Mouse (Mus musculus) intestine, embryonic 16.5 days (tissue): ENCODE results near the gene Fam89b. TPM values are rescaled to one million over a fixed set of nuclear protein-coding genes. Genes with fewer than 3 reads are reported as not detected.

ENCODE experiments used
- ATAC-seq: fragments of 200-750 bp; cut with Nextera tagmentation; 2 replicates; pipeline ENCODE4 v1.8.0; 2017; ENCODE audit warnings: moderate TSS enrichment, moderate library complexity
- H3K27ac ChIP-seq: fragments of 300-500 bp; sonication (generic); 2 replicates; pipeline ENCODE4 v1.5.1; 2014; ENCODE audit warnings: mild to moderate bottlenecking, low read length
- H3K27me3 ChIP-seq: fragments of 300-500 bp; sonication (generic); replicated peaks from 2 replicates; pipeline ENCODE4 v1.6.1; 2014; ENCODE audit warnings: low read length, control low read depth, mixed read lengths; ENCODE audit not compliant: control insufficient read depth, insufficient read depth
- H3K36me3 ChIP-seq: fragments of 300-500 bp; sonication (generic); 2 replicates; pipeline ENCODE4 v1.6.1; 2014; ENCODE audit warnings: low read length, control low read depth; ENCODE audit not compliant: control insufficient read depth, insufficient read depth
- H3K4me1 ChIP-seq: fragments of 300-500 bp; sonication (generic); 2 replicates; pipeline ENCODE4 v1.6.1; 2014; ENCODE audit warnings: low read length, control low read depth, mixed read lengths; ENCODE audit not compliant: control insufficient read depth, insufficient read depth
- H3K4me2 ChIP-seq: fragments of 300-500 bp; sonication (generic); 2 replicates; pipeline ENCODE4 v1.6.1; 2014; ENCODE audit warnings: low read depth, low read length, control low read depth
- H3K4me3 ChIP-seq: fragments of 300-500 bp; sonication (generic); 2 replicates; pipeline ENCODE4 v1.5.1; 2014; ENCODE audit warnings: mild to moderate bottlenecking, low read length
- H3K9ac ChIP-seq: fragments of 300-500 bp; sonication (generic); 2 replicates; pipeline ENCODE4 v1.6.1; 2014; ENCODE audit warnings: low read depth, low read length
- H3K9me3 ChIP-seq: fragments of 300-500 bp; sonication (generic); 2 replicates; pipeline ENCODE4 v1.6.1; 2016; ENCODE audit warnings: low read length, control low read depth; ENCODE audit not compliant: control insufficient read depth
- WGBS: fragments of 180-500 bp; shearing (Covaris S2); extraction: QIAGEN DNeasy Blood & Tissue Kit; methylation state at CpG from one replicate; pipeline ENCODE4 v1.1.7; 2014; 5-methylcytosine and 5-hydroxymethylcytosine counted together
- polyA plus RNA-seq: library from polyadenylated mRNA; unstranded; fragments of >200 nt; fragmentation: Nextera tagmentation; extraction: Ambion mirVana; gene quantifications from 2 replicates; pipeline ENCODE4 v1.2.1, GENCODE M21; 2015

The Fam89b gene
- polyA plus RNA-seq = 56.6 and 57.8 TPM in 2 replicates

GRCm38 (mm10) chr19:5729444-5729815, at the start of gene Fam89b:
Gene Fam89b (minus strand): TSS chr19:5729653.
- Histone ChIP-seq H3K4me1 (peaks cover 46% of the 10 kb centered on the region), H3K36me3 (no peaks in the 10 kb centered on the region; the same call in 1 of the 2 replicates), H3K9ac (peak within 1 kb of the TSS; percentile 95), H3K27me3 (no peaks in the 10 kb centered on the region), H3K4me2 (peak within 1 kb of the TSS; percentile 93), H3K9me3 (no peaks in the 10 kb centered on the region), H3K4me3 (peak within 1 kb of the TSS; percentile 91), H3K27ac (peak within 1 kb of the TSS; percentile 82)
- ATAC-seq = peak; percentile 65
- WGBS = under 1% methylated on average over 37 of the region's 37 CpGs

GRCm38 (mm10) chr19:5778312-5778711, 48.9 kb upstream of the Fam89b start:
- no peaks in the 10 kb centered on the region for H3K36me3 ChIP-seq
- no peak overlapping the region for H3K27ac ChIP-seq
- no peak overlapping the region for H3K4me2 ChIP-seq
- no peaks in the 10 kb centered on the region for H3K9me3 ChIP-seq
- H3K9ac ChIP-seq = 0 out of 2 replicates have a peak overlapping the region, but pooled peaks have one; percentile 6
- 67% methylated on average over 8 of the region's 8 CpGs for WGBS
- ATAC-seq = no peak
- H3K4me1 ChIP-seq = no peaks in the 10 kb centered on the region
- H3K4me3 ChIP-seq = no peak overlapping the region
- H3K27me3 ChIP-seq = no peaks in the 10 kb centered on the region

- no peak overlapping the region for H3K4me3 ChIP-seq
- no peak for ATAC-seq
- no peak overlapping the region for H3K27ac ChIP-seq
- no peaks in the 10 kb centered on the region for H3K9me3 ChIP-seq
- 79% methylated on average over 9 of the region's 9 CpGs for WGBS
- H3K9ac ChIP-seq = no peak overlapping the region
- no peak overlapping the region for H3K4me2 ChIP-seq
- no peaks in the 10 kb centered on the region for H3K27me3 ChIP-seq
- H3K36me3 ChIP-seq = no peaks in the 10 kb centered on the region
- H3K4me1 ChIP-seq = no peaks in the 10 kb centered on the region
These were observed 48.1 kb upstream of the Fam89b start for GRCm38 (mm10) chr19:5777387-5778032.

GRCm38 (mm10) chr19:5770925-5771860, 41.7 kb upstream of the Fam89b start, which contains the start of gene Scyl1:
Gene Scyl1 (minus strand): TSS chr19:5771419.
- Histone ChIP-seq H3K4me1 (peaks cover 11% of the 10 kb centered on the region), H3K4me3 (peak within 1 kb of the TSS; percentile 80), H3K27ac (peak within 1 kb of the TSS; percentile 91), H3K36me3 (peaks cover 6% of the 10 kb centered on the region; the same call in 1 of the 2 replicates), H3K9ac (peak within 1 kb of the TSS; percentile 92), H3K27me3 (no peaks in the 10 kb centered on the region), H3K4me2 (peak within 1 kb of the TSS; percentile 90), H3K9me3 (no peaks in the 10 kb centered on the region)
- peak; percentile 98 for ATAC-seq
- WGBS = under 1% methylated on average over 64 of the region's 64 CpGs

GRCm38 (mm10) chr19:5770311-5770710, 40.9 kb upstream of the Fam89b start:
- Histone ChIP-seq H3K9me3 (no peaks in the 10 kb centered on the region), H3K4me2 (peak overlapping the region; percentile 90), H3K27me3 (no peaks in the 10 kb centered on the region), H3K27ac (peak overlapping the region; percentile 91; the same call in 1 of the 2 replicates), H3K4me1 (peaks cover 11% of the 10 kb centered on the region), H3K9ac (peak overlapping the region; percentile 92), H3K4me3 (peak overlapping the region; percentile 80), H3K36me3 (peaks cover 12% of the 10 kb centered on the region; the same call in 1 of the 2 replicates)
- WGBS = 39% methylated on average over 9 of the region's 9 CpGs
- no peak; the same call in 1 of the 2 replicates for ATAC-seq

- H3K27ac ChIP-seq = no peak overlapping the region
- 89% methylated on average over 4 of the region's 4 CpGs for WGBS
- ATAC-seq = no peak
- peaks cover 11% of the 10 kb centered on the region for H3K4me1 ChIP-seq
- H3K4me3 ChIP-seq = no peak overlapping the region
- H3K36me3 ChIP-seq = peaks cover 31% of the 10 kb centered on the region
- H3K9ac ChIP-seq = no peak overlapping the region
- H3K4me2 ChIP-seq = no peak overlapping the region
- no peaks in the 10 kb centered on the region for H3K27me3 ChIP-seq
- H3K9me3 ChIP-seq = no peaks in the 10 kb centered on the region
These were observed 37.8 kb upstream of the Fam89b start for GRCm38 (mm10) chr19:5767271-5767670.

- no peak for ATAC-seq
- no peak overlapping the region for H3K27ac ChIP-seq
- no peaks in the 10 kb centered on the region for H3K4me1 ChIP-seq
- no peaks in the 10 kb centered on the region for H3K27me3 ChIP-seq
- no peak overlapping the region for H3K9ac ChIP-seq
- 95% methylated on average over 6 of the region's 6 CpGs for WGBS
- H3K4me2 ChIP-seq = no peak overlapping the region
- H3K36me3 ChIP-seq = peaks cover 49% of the 10 kb centered on the region
- no peak overlapping the region for H3K4me3 ChIP-seq
- no peaks in the 10 kb centered on the region for H3K9me3 ChIP-seq
These were observed 33.7 kb upstream of the Fam89b start for GRCm38 (mm10) chr19:5763163-5763562.

- H3K4me2 ChIP-seq = no peak overlapping the region
- H3K9ac ChIP-seq = no peak overlapping the region
- peaks cover 28% of the 10 kb centered on the region for H3K36me3 ChIP-seq
- ATAC-seq = no peak
- WGBS = 89% methylated on average over 14 of the region's 14 CpGs
- no peaks in the 10 kb centered on the region for H3K9me3 ChIP-seq
- 0 out of 2 replicates have a peak, but pooled peaks cover 9% of the 10 kb centered on the region for H3K27me3 ChIP-seq
- no peak overlapping the region for H3K4me3 ChIP-seq
- H3K27ac ChIP-seq = no peak overlapping the region
- H3K4me1 ChIP-seq = no peaks in the 10 kb centered on the region; the same call in 1 of the 2 replicates
These were observed 29.5 kb upstream of the Fam89b start for GRCm38 (mm10) chr19:5758878-5759403.
